Mouse (Mus musculus) heart, embryonic 14.5 days (tissue): ENCODE results near the gene Rprd1b. TPM values are rescaled to one million over a fixed set of nuclear protein-coding genes. Genes with fewer than 3 reads are reported as not detected.

Source experiments
- ATAC-seq: fragments of 200-750 bp; cut with Nextera tagmentation; 2 replicates; pipeline ENCODE4 v1.8.0; 2017; ENCODE audit warnings: low read depth, moderate TSS enrichment; ENCODE audit not compliant: insufficient number of reproducible peaks, insufficient read depth, low FRiP score
- H3K27ac ChIP-seq, 2 experiments: fragments of 200-500 bp in 1 of 2; fragments of 300-500 bp in 1 of 2; sonication (generic) in 1 of 2; replicated peaks in 1 of 2; 2 replicates each; pipeline ENCODE4 v1.5.1; 2012 to 2014; ENCODE audit warnings: low read depth in 2 of 2, low read length in 2 of 2, control low read depth in 1 of 2, mild to moderate bottlenecking in 1 of 2, mixed read lengths in 1 of 2; ENCODE audit not compliant: control insufficient read depth in 1 of 2, insufficient read depth in 1 of 2
- H3K27me3 ChIP-seq: fragments of 300-500 bp; sonication (generic); 2 replicates; pipeline ENCODE4 v1.6.1; 2014; ENCODE audit warnings: mild to moderate bottlenecking, low read length, control low read depth; ENCODE audit not compliant: control insufficient read depth, insufficient read depth
- H3K36me3 ChIP-seq: fragments of 300-500 bp; sonication (generic); 2 replicates; pipeline ENCODE4 v1.6.1; 2014; ENCODE audit warnings: mild to moderate bottlenecking, control low read depth, low read length, mixed read lengths; ENCODE audit not compliant: control insufficient read depth, insufficient read depth
- H3K4me1 ChIP-seq, 2 experiments: fragments of 200-500 bp in 1 of 2; fragments of 300-500 bp in 1 of 2; sonication (generic) in 1 of 2; 2 replicates each; pipeline ENCODE4 v1.6.1; 2012 to 2014; ENCODE audit warnings: low read length in 2 of 2, control low read depth in 1 of 2, mixed read lengths in 1 of 2; ENCODE audit not compliant: control insufficient read depth in 2 of 2, insufficient read depth in 2 of 2
- H3K4me2 ChIP-seq: fragments of 300-500 bp; sonication (generic); 2 replicates; pipeline ENCODE4 v1.6.1; 2014; ENCODE audit warnings: mild to moderate bottlenecking, low read length
- H3K4me3 ChIP-seq, 2 experiments: fragments of 200-500 bp in 1 of 2; fragments of 300-500 bp in 1 of 2; sonication (generic) in 1 of 2; 2 replicates each; pipeline ENCODE4 v1.5.1; 2012 to 2014; ENCODE audit warnings: low read length in 2 of 2, mild to moderate bottlenecking in 2 of 2, control low read depth in 1 of 2, low read depth in 1 of 2, moderate library complexity in 1 of 2; ENCODE audit not compliant: control insufficient read depth in 1 of 2, insufficient read depth in 1 of 2
- H3K9ac ChIP-seq: fragments of 300-500 bp; sonication (generic); 2 replicates; pipeline ENCODE4 v1.6.1; 2014; ENCODE audit warnings: mild to moderate bottlenecking, low read length
- H3K9me3 ChIP-seq: fragments of 300-500 bp; sonication (generic); 2 replicates; pipeline ENCODE4 v1.6.1; 2016; ENCODE audit warnings: low read length, control low read depth; ENCODE audit not compliant: control insufficient read depth
- WGBS: fragments of 180-500 bp; shearing (Covaris S2); extraction: QIAGEN DNeasy Blood & Tissue Kit; methylation state at CpG from one replicate; pipeline ENCODE4 v1.1.7; 2014; 5-methylcytosine and 5-hydroxymethylcytosine counted together
- polyA plus RNA-seq: library from polyadenylated mRNA; unstranded; fragments of >200 nt; fragmentation: Nextera tagmentation; extraction: Ambion mirVana; gene quantifications from 2 replicates; pipeline ENCODE4 v1.2.1, GENCODE M21; 2014

Rprd1b gene
- polyA plus RNA-seq, 1 experiment from 2014 or later: 28.4 TPM

DNA sequence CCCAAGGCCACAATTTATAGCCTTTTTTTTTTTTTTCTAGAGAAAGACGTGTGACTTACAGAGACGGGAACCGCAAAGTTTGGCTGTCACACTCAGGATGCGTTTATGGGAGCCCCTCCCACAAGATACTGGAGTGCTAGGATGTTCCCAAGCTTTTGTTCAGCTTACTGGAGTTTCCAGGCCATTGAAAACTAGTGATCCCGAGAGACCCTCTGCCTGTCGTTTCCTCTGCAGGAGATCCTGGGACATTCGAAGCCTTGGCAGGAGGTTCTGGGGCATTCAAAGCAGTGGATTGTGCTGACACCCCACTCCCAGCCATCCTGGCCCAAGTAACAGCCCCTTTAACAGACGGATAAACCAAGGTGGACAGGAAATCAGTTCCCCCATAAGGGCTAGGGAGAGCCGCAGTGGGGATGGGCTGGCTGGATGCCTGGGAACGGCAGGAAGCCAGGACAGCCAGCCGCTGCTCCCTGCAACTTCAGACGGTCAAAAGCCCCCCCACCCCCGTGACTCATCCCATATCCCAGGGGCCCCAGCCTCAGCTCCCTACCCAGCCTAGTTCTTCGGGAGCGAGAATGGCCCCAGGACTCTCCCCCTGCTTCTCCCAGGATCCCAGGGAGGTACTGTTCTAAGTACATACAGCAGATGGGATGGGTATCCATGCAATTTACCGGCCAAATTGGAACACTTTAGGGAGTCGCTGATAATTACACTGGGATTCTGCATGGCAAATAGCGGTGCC lies 151.2 kb downstream of the Rprd1b start:
- 20% methylated on average over 18 of the region's 18 CpGs for WGBS
- no peaks in the 10 kb centered on the region for H3K36me3 ChIP-seq
- 0 out of 2 replicates have a peak, but pooled peaks have one; percentile 25 for ATAC-seq

DNA sequence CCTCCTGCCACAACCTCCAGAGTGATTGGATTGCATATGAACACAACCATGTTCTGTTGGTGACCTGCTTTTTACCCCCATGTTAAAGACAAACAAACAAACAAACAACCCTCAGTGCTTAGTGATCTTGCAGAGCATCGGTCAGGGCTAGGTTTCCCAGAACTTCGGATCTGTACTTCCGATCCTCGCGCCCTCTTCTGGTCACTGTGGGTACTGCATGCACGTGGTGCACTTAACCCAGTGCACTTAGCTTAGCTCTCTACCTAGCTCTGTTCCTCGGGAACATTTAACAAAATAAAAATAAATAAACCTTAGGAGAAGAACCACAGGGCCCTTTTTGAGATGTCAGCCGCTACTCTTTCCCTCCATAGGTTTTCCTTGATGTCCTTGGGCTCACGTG lies 152.5 kb downstream of the Rprd1b start:
- ATAC-seq: no peak
- WGBS: 47% methylated on average over 9 of the region's 9 CpGs
- H3K4me3 ChIP-seq: no peak overlapping the region
- H3K27ac ChIP-seq: no peak overlapping the region
- H3K9ac ChIP-seq: no peak overlapping the region
- no peak overlapping the region for H3K4me2 ChIP-seq
- peaks cover 13 to 14% of the 10 kb centered on the region in 2 experiments for H3K4me1 ChIP-seq
- H3K27me3 ChIP-seq: no peaks in the 10 kb centered on the region
- no peaks in the 10 kb centered on the region for H3K9me3 ChIP-seq
- no peaks in the 10 kb centered on the region for H3K36me3 ChIP-seq

More for the DNA sequence above, 151.2 kb downstream of the Rprd1b start:
- Histone ChIP-seq H3K9ac (peak overlapping the region; percentile 58), H3K27me3 (no peaks in the 10 kb centered on the region), H3K27ac (peak overlapping the region; percentile 40 to 69), H3K4me2 (peak overlapping the region; percentile 70), H3K4me1 (peaks cover 23 to 24% of the 10 kb centered on the region in 2 experiments), H3K4me3 (peak overlapping the region; percentile 29 to 30), H3K9me3 (no peaks in the 10 kb centered on the region)

Other genes starting within 250 kb of the Rprd1b start
- not detected in 2 replicates for gene Vstm2l, start 113.8 kb upstream of the Rprd1b start, polyA plus RNA-seq
- gene Tti1, start 64 bp upstream of the Rprd1b start, polyA plus RNA-seq: 23.5 and 24.4 TPM in 2 replicates
- gene Tgm2, start 117.9 kb downstream of the Rprd1b start, polyA plus RNA-seq: 140 and 160 TPM in 2 replicates
- gene D630003M21Rik, start 200.7 kb downstream of the Rprd1b start, polyA plus RNA-seq: 1.2 and 1.3 TPM in 2 replicates
- gene Bpi, start 229.6 kb downstream of the Rprd1b start, polyA plus RNA-seq: not detected in 2 replicates